Mouse (Mus musculus): Measurements from ENCODE around the gene Csnk2a2. TPM values are rescaled to one million over a fixed set of nuclear protein-coding genes. Genes with fewer than 3 reads are reported as not detected.

The Csnk2a2 gene
- total RNA-seq, 2 experiments from 2014 or later = 32.9 to 36.3 TPM

GRCm38 (mm10) chr8:95427594-95428535 lies 62.0 kb downstream of the Csnk2a2 start:
- DNase-seq = peak; percentile 80 to 83
- intact Hi-C loops (cut with DNase I) = loop anchor here (2.0 kb wide), 2 partner anchors 35 to 47 kb away; no protein-coding TSS in a partner anchor

GRCm38 (mm10) chr8:95426781-95427281 lies 63.0 kb downstream of the Csnk2a2 start:
- peak in 1 of 2 experiments; percentile 52 for DNase-seq
- intact Hi-C loops (cut with DNase I) = loop anchor here (1.0 kb wide), 1 partner anchor 74 kb away; no protein-coding TSS in a partner anchor

DNA sequence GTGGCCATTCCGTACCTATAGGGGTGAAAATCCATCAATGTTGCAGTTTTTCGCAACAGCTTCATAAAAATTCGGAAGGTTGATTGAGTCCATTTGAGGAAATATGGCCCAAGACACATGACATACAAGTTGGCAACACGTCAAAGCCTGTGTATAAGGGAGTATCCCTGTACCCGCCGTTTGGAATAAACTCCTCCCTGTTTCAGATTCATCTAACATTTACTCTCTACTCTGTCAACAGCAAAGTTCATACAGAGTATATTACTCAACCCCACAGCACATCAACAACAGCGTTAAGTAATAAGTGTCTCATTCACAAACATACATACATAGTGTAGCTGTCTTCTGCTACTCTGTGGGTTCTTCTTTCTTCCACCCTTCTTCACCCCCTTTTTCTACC lies 65.2 kb downstream of the Csnk2a2 start:
- intact Hi-C loops (cut with DNase I) = no loop called here
- no peak for DNase-seq

GRCm38 (mm10) chr8:95422193-95422810 lies 67.5 kb downstream of the Csnk2a2 start:
- DNase-seq = no peak
- intact Hi-C loops (cut with DNase I) = no loop called here

DNA sequence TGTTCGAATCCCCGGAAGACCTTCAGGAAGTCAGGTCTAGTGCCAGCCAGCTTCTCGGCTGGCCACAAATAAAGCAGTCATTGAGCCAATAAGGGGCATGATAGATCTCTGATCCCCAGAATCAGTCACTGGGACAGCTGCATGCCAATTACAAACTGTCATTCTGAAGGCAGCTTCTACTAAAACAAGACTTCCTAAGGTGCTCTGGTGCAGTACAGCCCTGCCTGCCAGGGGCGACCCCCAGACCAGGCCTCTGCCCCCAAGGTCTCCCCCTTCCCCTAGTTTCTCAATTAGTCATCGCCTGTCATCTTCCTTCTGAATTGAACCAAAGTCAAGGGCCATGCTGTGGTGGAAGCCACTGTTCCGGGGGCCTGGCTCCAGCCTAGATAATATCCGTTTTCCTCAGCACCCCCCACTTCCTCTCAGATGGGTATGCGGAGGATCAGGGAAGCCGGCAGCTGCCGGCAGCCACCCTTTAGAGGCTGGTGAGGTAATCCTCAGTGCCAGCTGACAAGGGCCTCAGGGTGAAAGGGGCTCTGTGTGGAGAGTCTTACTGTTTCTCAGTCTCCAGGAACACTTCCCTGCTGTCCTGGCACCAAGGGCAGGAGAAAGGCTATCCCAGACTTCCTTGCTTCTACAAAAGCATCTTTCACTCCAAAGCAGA lies 78.4 kb downstream of the Csnk2a2 start:
- DNase-seq = no peak
- intact Hi-C loops (cut with DNase I) = no loop called here

DNA sequence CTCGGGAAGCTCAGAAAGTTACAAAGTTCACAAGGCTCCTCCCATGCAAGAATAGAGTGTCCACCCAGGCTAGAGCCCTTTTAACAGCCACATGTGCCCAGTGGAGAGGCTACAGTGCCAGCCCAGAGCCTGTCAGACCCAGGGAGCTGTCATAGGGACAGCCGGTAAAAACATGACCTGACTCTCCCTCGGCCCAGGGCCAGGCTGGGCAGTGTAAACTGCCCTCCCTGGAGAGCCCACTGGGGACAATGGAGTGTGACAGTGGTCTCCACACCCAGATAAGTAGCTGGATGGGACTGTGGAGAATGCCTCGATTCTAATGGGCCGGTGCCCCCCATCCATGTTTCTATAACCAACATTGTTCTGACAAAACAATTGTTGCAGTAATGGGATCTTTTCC lies 80.3 kb downstream of the Csnk2a2 start:
- no peak for DNase-seq
- intact Hi-C loops (cut with DNase I) = no loop called here

GRCm38 (mm10) chr8:95401091-95401490 lies 88.7 kb downstream of the Csnk2a2 start:
- DNase-seq = no peak
- intact Hi-C loops (cut with DNase I) = no loop called here

- intact Hi-C loops (cut with DNase I) = no loop called here
- no peak for DNase-seq
These were observed 90.7 kb downstream of the Csnk2a2 start for GRCm38 (mm10) chr8:95399131-95399530.

DNA sequence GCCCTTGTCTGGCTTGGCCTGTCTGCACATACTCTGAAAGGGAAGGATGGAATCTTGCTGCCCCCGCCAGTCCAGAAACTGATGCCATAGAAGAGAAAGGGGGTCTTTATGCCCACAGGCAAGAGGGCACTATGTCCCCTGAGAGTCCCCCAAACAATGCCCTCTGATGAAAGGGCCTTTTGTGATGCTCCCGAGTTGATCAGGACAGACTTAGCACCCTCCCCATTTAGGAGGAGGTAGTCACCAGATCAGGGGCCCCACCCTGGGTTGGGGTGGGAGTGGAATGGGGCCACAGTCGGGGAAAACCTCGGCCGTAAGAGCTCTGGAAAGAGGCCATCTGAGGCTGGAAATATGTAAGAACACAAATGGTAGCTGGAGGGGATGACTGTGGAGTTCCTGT lies 92.6 kb downstream of the Csnk2a2 start:
- intact Hi-C loops (cut with DNase I) = no loop called here

GRCm38 (mm10) chr8:95396752-95397151 lies 93.1 kb downstream of the Csnk2a2 start:
- intact Hi-C loops (cut with DNase I) = no loop called here
- no peak for DNase-seq

More for the DNA sequence above, 92.6 kb downstream of the Csnk2a2 start:
- no peak for DNase-seq

Other genes starting within 250 kb of the Csnk2a2 start
- gene Cngb1, start 183.5 kb downstream of the Csnk2a2 start, total RNA-seq (2021) = under 1 TPM; 0.64 to 0.98 TPM
- gene Tepp, start 179.5 kb downstream of the Csnk2a2 start, total RNA-seq (2021) = not detected
- gene Zfp319, start 158.1 kb downstream of the Csnk2a2 start, total RNA-seq (2021) = 1 to 10 TPM; 8.1 to 8.7 TPM
- gene Usb1, start 157.8 kb downstream of the Csnk2a2 start, total RNA-seq (2021) = 10 to 100 TPM; 13.6 to 18.9 TPM
- gene Mmp15, start 137.8 kb downstream of the Csnk2a2 start, total RNA-seq (2021) = 10 to 100 TPM; 58.7 to 67.8 TPM
- gene Cfap20, start 55.2 kb downstream of the Csnk2a2 start, total RNA-seq (2021) = 10 to 100 TPM; 24.2 to 25.9 TPM
- gene Ccdc113, start 44.0 kb upstream of the Csnk2a2 start, total RNA-seq (2021) = not detected
- not detected for gene Prss54, start 86.3 kb upstream of the Csnk2a2 start, total RNA-seq (2021)
- gene Gins3, start 143.4 kb upstream of the Csnk2a2 start, total RNA-seq (2021) = 1 to 10 TPM in 1 of 2 experiments, under 1 TPM in 1; 0.87 to 1.3 TPM
- gene Ndrg4, start 186.9 kb upstream of the Csnk2a2 start, total RNA-seq (2021) = 100 to 1,000 TPM; 233 to 242 TPM
- 10 to 100 TPM; 15.8 to 17.9 TPM for gene Setd6, start 225.8 kb upstream of the Csnk2a2 start, total RNA-seq (2021)